Mouse (Mus musculus) ES-E14 (cell line): ENCODE results near the gene Zfp385c. TPM values are rescaled to one million over a fixed set of nuclear protein-coding genes. Genes with fewer than 3 reads are reported as not detected.

Source experiments
- DNase-seq: peaks from one replicate; pipeline ENCODE4 v3.0.0-alpha.2; 2013; ENCODE audit warnings: low read depth, low spot score
- H3K27ac ChIP-seq: 2 replicates; pipeline ENCODE4 v1.5.1; 2012; ENCODE audit warnings: low read depth, mild to moderate bottlenecking, low read length, moderate library complexity, mixed read lengths; ENCODE audit not compliant: poor library complexity, insufficient read depth, severe bottlenecking
- H3K36me3 ChIP-seq: 2 replicates; pipeline ENCODE4 v1.6.1; 2012; ENCODE audit warnings: mild to moderate bottlenecking, low read length, moderate library complexity, mixed read lengths; ENCODE audit not compliant: control insufficient read depth, poor library complexity, insufficient read depth, severe bottlenecking
- H3K4me1 ChIP-seq, 2 experiments: fragments of 150-350 bp in 1 of 2; sonication (generic) in 1 of 2; 2 replicates each; pipeline ENCODE4 v1.6.1; 2012; ENCODE audit warnings: low read length in 2 of 2, mild to moderate bottlenecking in 1 of 2, mixed read lengths in 1 of 2; ENCODE audit not compliant: control insufficient read depth in 2 of 2, insufficient read depth in 2 of 2, poor library complexity in 1 of 2
- H3K4me3 ChIP-seq, 2 experiments: fragments of 150-350 bp in 1 of 2; sonication (generic) in 1 of 2; 2 replicates each; pipeline ENCODE4 v1.5.1; 2012; ENCODE audit warnings: low read length in 2 of 2, low read depth in 1 of 2, mild to moderate bottlenecking in 1 of 2, mixed read lengths in 1 of 2; ENCODE audit not compliant: insufficient read depth in 1 of 2, poor library complexity in 1 of 2, severe bottlenecking in 1 of 2
- H3K9ac ChIP-seq: 2 replicates; pipeline ENCODE4 v1.6.1; 2012; ENCODE audit warnings: low read depth, mild to moderate bottlenecking, low read length, mixed read lengths; ENCODE audit not compliant: poor library complexity, insufficient read depth, severe bottlenecking
- H3K9me3 ChIP-seq: fragments of 150-350 bp; sonication (generic); 2 replicates; pipeline ENCODE4 v1.6.1; 2012; ENCODE audit warnings: low read depth, mild to moderate bottlenecking, low read length; ENCODE audit not compliant: control insufficient read depth, insufficient read depth
- CHD2 ChIP-seq: IDR thresholded peaks from 2 replicates; pipeline ENCODE4 v1.6.1; 2014; ENCODE audit warnings: mild to moderate bottlenecking, low read depth, low read length, inconsistent platforms
- HCFC1 ChIP-seq: IDR thresholded peaks from 2 replicates; pipeline ENCODE4 v1.6.1; 2012; ENCODE audit warnings: low read length, inconsistent platforms, borderline replicate concordance; ENCODE audit not compliant: insufficient read depth
- MAFK ChIP-seq: IDR thresholded peaks from 2 replicates; pipeline ENCODE4 v1.6.1; 2014; ENCODE audit warnings: mild to moderate bottlenecking, low read depth, low read length, inconsistent platforms; ENCODE audit not compliant: insufficient read depth
- ZC3H11A ChIP-seq: IDR thresholded peaks from 2 replicates; pipeline ENCODE4 v1.6.1; 2012; ENCODE audit warnings: low read depth, mild to moderate bottlenecking, inconsistent platforms, low read length, borderline replicate concordance
- ZNF384 ChIP-seq: IDR thresholded peaks from 2 replicates; pipeline ENCODE4 v1.6.1; 2012; ENCODE audit warnings: low read depth, low read length, inconsistent platforms
- in situ Hi-C, 2 experiments: fragments of 600-800 bp; cut with MboI; formaldehyde crosslinking; loops; one replicate each; pipeline ENCODE4 v1.15.1; 2025; ENCODE audit warnings: low sequenced_read_pairs in 2 of 2, inconsistent platforms in 1 of 2; ENCODE audit not compliant: unreplicated experiment in 2 of 2
- total RNA-seq: library from RNA; depleted of rRNA; stranded (reverse); fragments of 300-350 nt; gene quantifications from 2 replicates; pipeline ENCODE4 v1.2.3, GENCODE M21; 2012

Zfp385c gene
- total RNA-seq, 1 experiment: 0.09 TPM

GRCm38 (mm10) chr11:100730477-100731205, 38.4 kb upstream of the Zfp385c start:
- TF ChIP-seq ZC3H11A (no peak), MAFK (no peak)
- no peak overlapping the region for H3K9ac ChIP-seq
- peaks cover 2 to 10% of the 10 kb centered on the region in 2 experiments; a peak in 2 of 4 replicates for H3K4me1 ChIP-seq
- H3K9me3 ChIP-seq: no peaks in the 10 kb centered on the region
- in situ Hi-C loops: no loop called here
- H3K4me3 ChIP-seq: no peak overlapping the region
- DNase-seq: no peak
- H3K36me3 ChIP-seq: peaks cover 2% of the 10 kb centered on the region; the same call in 1 of the 2 replicates
- H3K27ac ChIP-seq: no peak overlapping the region

DNA sequence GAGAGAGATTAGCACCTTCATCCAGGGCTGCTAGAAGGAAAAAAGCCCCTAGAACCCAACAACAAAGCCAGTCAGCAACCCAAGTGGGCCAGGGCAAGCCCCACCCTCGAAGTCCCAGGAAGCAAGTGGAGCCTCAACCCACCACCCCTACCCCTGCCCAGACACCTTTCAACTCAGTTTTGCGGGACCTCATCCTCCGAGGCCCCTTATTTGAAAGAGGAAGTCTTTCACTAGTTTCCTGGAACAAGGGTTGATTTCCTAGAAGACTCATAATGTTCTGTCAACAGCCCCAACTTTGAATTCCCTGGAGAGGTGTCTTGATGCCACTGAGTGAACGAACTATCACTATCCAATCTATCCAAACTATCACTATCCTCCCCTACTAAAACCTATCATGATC, 37.7 kb upstream of the Zfp385c start:
- Histone ChIP-seq H3K36me3 (no peaks in the 10 kb centered on the region; the same call in 1 of the 2 replicates), H3K9ac (no peak overlapping the region)
- in situ Hi-C loops: no loop called here

DNA sequence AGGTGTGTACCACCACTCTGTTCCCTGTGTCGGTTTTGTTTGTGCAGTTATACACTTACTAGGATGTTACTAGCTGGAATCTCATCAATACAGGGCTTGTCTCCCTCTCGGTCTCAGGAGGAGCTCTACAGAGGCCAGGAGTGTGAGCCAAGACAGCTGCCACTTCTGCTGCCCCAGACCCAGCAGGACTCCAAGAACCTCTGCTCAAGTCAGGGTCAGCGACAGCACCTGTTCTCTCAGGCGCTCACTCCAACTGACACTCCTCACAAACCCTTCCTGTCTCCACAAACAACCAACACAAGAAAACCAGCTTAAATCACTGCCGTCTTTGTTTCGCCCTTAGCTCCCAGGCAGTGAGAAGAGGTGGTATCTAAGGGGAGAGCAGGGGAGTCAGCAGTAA, 36.3 kb upstream of the Zfp385c start:
- Histone ChIP-seq H3K9me3 (no peaks in the 10 kb centered on the region), H3K4me3 (no peak overlapping the region), H3K9ac (no peak overlapping the region), H3K4me1 (peaks cover 3 to 16% of the 10 kb centered on the region in 2 experiments; a peak in 3 of 4 replicates), H3K36me3 (no peaks in the 10 kb centered on the region; the same call in 1 of the 2 replicates), H3K27ac (no peak overlapping the region)
- no peak for TF ChIP-seq CHD2
- TF ChIP-seq ZNF384: no peak
- no peak for TF ChIP-seq ZC3H11A
- in situ Hi-C loops: no loop called here
- DNase-seq: no peak

More for the DNA sequence above, 37.7 kb upstream of the Zfp385c start:
- peaks cover 1 to 14% of the 10 kb centered on the region in 2 experiments; a peak in 3 of 4 replicates for H3K4me1 ChIP-seq
- no peak overlapping the region for H3K27ac ChIP-seq
- TF ChIP-seq CHD2: no peak
- TF ChIP-seq HCFC1: no peak
- TF ChIP-seq ZC3H11A: no peak
- no peak overlapping the region for H3K4me3 ChIP-seq
- no peaks in the 10 kb centered on the region for H3K9me3 ChIP-seq
- DNase-seq: no peak

DNA sequence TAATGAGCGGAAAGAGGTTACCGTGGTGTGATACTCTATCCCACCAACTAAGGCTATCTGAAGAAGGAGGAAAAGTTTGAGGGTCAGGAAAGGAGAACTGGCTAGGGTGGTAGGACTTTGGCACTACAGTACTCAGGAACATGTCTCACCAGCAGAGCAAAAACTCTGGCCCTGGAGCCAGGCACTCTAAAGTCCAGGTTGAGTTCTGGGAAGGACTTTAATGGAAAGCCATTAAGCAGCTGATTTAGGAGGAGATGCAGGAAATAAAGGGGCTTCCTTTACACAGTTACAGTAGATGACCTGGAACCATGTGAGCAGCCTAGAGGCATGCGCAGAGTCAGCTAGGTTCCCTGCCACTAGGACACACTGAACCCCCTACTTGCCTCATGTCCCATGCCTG, 34.9 kb upstream of the Zfp385c start:
- no peaks in the 10 kb centered on the region for H3K9me3 ChIP-seq
- no peak overlapping the region for H3K27ac ChIP-seq
- TF ChIP-seq ZNF384 (no peak), MAFK (no peak), ZC3H11A (no peak)
- H3K36me3 ChIP-seq: no peaks in the 10 kb centered on the region; the same call in 1 of the 2 replicates
- no peak for DNase-seq
- H3K4me1 ChIP-seq: peaks cover 7 to 20% of the 10 kb centered on the region in 2 experiments; a peak in 3 of 4 replicates
- H3K9ac ChIP-seq: no peak overlapping the region
- in situ Hi-C loops: no loop called here
- no peak overlapping the region for H3K4me3 ChIP-seq

GRCm38 (mm10) chr11:100724919-100725512, 32.8 kb upstream of the Zfp385c start:
- no peaks in the 10 kb centered on the region for H3K9me3 ChIP-seq
- no peak overlapping the region for H3K27ac ChIP-seq
- no peaks in the 10 kb centered on the region; the same call in 1 of the 2 replicates for H3K36me3 ChIP-seq
- no peak overlapping the region for H3K4me3 ChIP-seq
- in situ Hi-C loops: no loop called here
- no peak for TF ChIP-seq ZC3H11A
- peaks cover 12 to 27% of the 10 kb centered on the region in 2 experiments for H3K4me1 ChIP-seq
- DNase-seq: no peak
- no peak overlapping the region for H3K9ac ChIP-seq
